Mouse (Mus musculus): ENCODE results near the gene Ilf3. TPM values are rescaled to one million over a fixed set of nuclear protein-coding genes. Genes with fewer than 3 reads are reported as not detected.

The Ilf3 gene
- polyA plus RNA-seq, 2 experiments: 28.2 to 33.5 TPM

DNA sequence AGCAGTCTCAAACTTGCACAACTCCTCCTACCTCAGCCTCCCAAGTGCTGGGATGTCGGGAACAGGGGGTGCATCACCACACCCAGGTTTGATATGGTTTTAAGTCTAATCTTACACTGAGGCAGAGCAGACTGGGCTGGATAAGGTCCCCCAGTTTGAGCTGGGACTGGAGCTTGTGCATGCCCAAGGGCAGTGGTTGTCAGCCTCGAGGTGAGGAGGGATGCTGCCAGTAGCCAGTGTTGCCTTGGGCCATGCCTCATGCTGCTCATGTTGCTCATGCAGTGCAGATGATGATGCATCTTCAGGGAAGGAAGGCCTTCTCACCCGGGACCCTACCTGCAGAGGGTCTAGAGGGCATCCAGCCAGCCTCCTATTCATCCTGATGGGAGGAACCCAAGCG is 37.9 kb downstream of the Ilf3 start:
- no peak overlapping the region for H3K9ac ChIP-seq (replicated peaks)
- H3K4me2 ChIP-seq (ENCODE audit: low read depth): no peak overlapping the region
- H3K36me3 ChIP-seq (replicated peaks; ENCODE audit: control insufficient read depth, insufficient read depth, low read depth): peaks cover 24% of the 10 kb centered on the region
- H3K9me3 ChIP-seq (ENCODE audit: control insufficient read depth, low read length): no peaks in the 10 kb centered on the region
- DNase-seq (ENCODE audit: low read depth in 3 of 3, low spot score in 3 of 3) (no peak), ATAC-seq (ENCODE audit: insufficient read depth) (no peak)
- TF ChIP-seq CTCF (IDR thresholded peaks at IDR 0.05; ENCODE audit: low read depth) (no peak), EP300 (IDR thresholded peaks at IDR 0.05; ENCODE audit: low read depth) (no peak)
- no peaks in the 10 kb centered on the region for H3K27me3 ChIP-seq (ENCODE audit: control insufficient read depth, insufficient read depth, low read length)
- H3K4me1 ChIP-seq (replicated peaks; ENCODE audit: control insufficient read depth in 2 of 2, insufficient read depth in 2 of 2, low read length in 1 of 2): no peaks in the 10 kb centered on the region
- no peak overlapping the region for H3K4me3 ChIP-seq (ENCODE audit: insufficient read depth in 1 of 2, low read depth in 2 of 2, low read length in 2 of 2)
- no peak overlapping the region for H3K27ac ChIP-seq
- 58% methylated on average over 4 of the region's 4 CpGs for WGBS (ENCODE audit: insufficient replicate concordance)

- Histone ChIP-seq H3K4me3 (ENCODE audit: insufficient read depth in 1 of 2, low read depth in 2 of 2, low read length in 2 of 2) (no peak overlapping the region), H3K4me1 (replicated peaks; ENCODE audit: control insufficient read depth in 2 of 2, insufficient read depth in 2 of 2, low read length in 1 of 2) (peaks cover 5 to 8% of the 10 kb centered on the region in 2 experiments), H3K27me3 (ENCODE audit: control insufficient read depth, insufficient read depth, low read length) (no peaks in the 10 kb centered on the region), H3K9ac (replicated peaks) (no peak overlapping the region), H3K27ac (no peak overlapping the region), H3K9me3 (ENCODE audit: control insufficient read depth, low read length) (no peaks in the 10 kb centered on the region), H3K4me2 (ENCODE audit: low read depth) (no peak overlapping the region), H3K36me3 (replicated peaks; ENCODE audit: control insufficient read depth, insufficient read depth, low read depth) (peaks cover 18% of the 10 kb centered on the region)
- ATAC-seq (ENCODE audit: insufficient read depth) (no peak), DNase-seq (ENCODE audit: low read depth in 3 of 3, low spot score in 3 of 3) (no peak)
- WGBS (ENCODE audit: insufficient replicate concordance): 19% methylated on average over 4 of the region's 4 CpGs
- no peak for TF ChIP-seq EP300 (IDR thresholded peaks at IDR 0.05; ENCODE audit: low read depth)
- TF ChIP-seq CTCF (IDR thresholded peaks at IDR 0.05; ENCODE audit: low read depth): no peak
Measured at GRCm38 (mm10) chr9:21407951-21408350, 40.3 kb downstream of the Ilf3 start.

- H3K9ac ChIP-seq (replicated peaks): no peak overlapping the region
- DNase-seq (ENCODE audit: low read depth in 3 of 3, low spot score in 3 of 3) (no peak), ATAC-seq (ENCODE audit: insufficient read depth) (no peak)
- WGBS (ENCODE audit: insufficient replicate concordance): 58% methylated on average over 7 of the region's 7 CpGs
- H3K27ac ChIP-seq: no peak overlapping the region
- peaks cover 5 to 8% of the 10 kb centered on the region in 2 experiments for H3K4me1 ChIP-seq (replicated peaks; ENCODE audit: control insufficient read depth in 2 of 2, insufficient read depth in 2 of 2, low read length in 1 of 2)
- H3K4me3 ChIP-seq (ENCODE audit: insufficient read depth in 1 of 2, low read depth in 2 of 2, low read length in 2 of 2): no peak overlapping the region
- H3K4me2 ChIP-seq (ENCODE audit: low read depth): no peak overlapping the region
- H3K27me3 ChIP-seq (ENCODE audit: control insufficient read depth, insufficient read depth, low read length): no peaks in the 10 kb centered on the region
- peaks cover 18% of the 10 kb centered on the region for H3K36me3 ChIP-seq (replicated peaks; ENCODE audit: control insufficient read depth, insufficient read depth, low read depth)
- TF ChIP-seq EP300 (IDR thresholded peaks at IDR 0.05; ENCODE audit: low read depth): no peak
- no peak for TF ChIP-seq CTCF (IDR thresholded peaks at IDR 0.05; ENCODE audit: low read depth)
- H3K9me3 ChIP-seq (ENCODE audit: control insufficient read depth, low read length): no peaks in the 10 kb centered on the region
Measured at GRCm38 (mm10) chr9:21408624-21409023, 41.0 kb downstream of the Ilf3 start.

- WGBS (ENCODE audit: insufficient replicate concordance): 31% methylated on average over 9 of the region's 9 CpGs
- H3K9ac ChIP-seq (replicated peaks): no peak overlapping the region
- ATAC-seq (ENCODE audit: insufficient read depth): no peak
- DNase-seq (ENCODE audit: low read depth in 3 of 3, low spot score in 3 of 3): peak; percentile 53 to 74 (median 61)
- TF ChIP-seq EP300 (IDR thresholded peaks at IDR 0.05; ENCODE audit: low read depth) (no peak), CTCF (IDR thresholded peaks at IDR 0.05; ENCODE audit: low read depth) (peak; percentile 81)
- no peak overlapping the region for H3K27ac ChIP-seq
- H3K4me3 ChIP-seq (ENCODE audit: insufficient read depth in 1 of 2, low read depth in 2 of 2, low read length in 2 of 2): no peak overlapping the region
- no peaks in the 10 kb centered on the region for H3K9me3 ChIP-seq (ENCODE audit: control insufficient read depth, low read length)
- no peaks in the 10 kb centered on the region for H3K27me3 ChIP-seq (ENCODE audit: control insufficient read depth, insufficient read depth, low read length)
- H3K4me2 ChIP-seq (ENCODE audit: low read depth): no peak overlapping the region
- H3K36me3 ChIP-seq (replicated peaks; ENCODE audit: control insufficient read depth, insufficient read depth, low read depth): peaks cover 9% of the 10 kb centered on the region
- peaks cover 5 to 8% of the 10 kb centered on the region in 2 experiments for H3K4me1 ChIP-seq (replicated peaks; ENCODE audit: control insufficient read depth in 2 of 2, insufficient read depth in 2 of 2, low read length in 1 of 2)
Measured at GRCm38 (mm10) chr9:21409592-21410317, 42.1 kb downstream of the Ilf3 start.

DNA sequence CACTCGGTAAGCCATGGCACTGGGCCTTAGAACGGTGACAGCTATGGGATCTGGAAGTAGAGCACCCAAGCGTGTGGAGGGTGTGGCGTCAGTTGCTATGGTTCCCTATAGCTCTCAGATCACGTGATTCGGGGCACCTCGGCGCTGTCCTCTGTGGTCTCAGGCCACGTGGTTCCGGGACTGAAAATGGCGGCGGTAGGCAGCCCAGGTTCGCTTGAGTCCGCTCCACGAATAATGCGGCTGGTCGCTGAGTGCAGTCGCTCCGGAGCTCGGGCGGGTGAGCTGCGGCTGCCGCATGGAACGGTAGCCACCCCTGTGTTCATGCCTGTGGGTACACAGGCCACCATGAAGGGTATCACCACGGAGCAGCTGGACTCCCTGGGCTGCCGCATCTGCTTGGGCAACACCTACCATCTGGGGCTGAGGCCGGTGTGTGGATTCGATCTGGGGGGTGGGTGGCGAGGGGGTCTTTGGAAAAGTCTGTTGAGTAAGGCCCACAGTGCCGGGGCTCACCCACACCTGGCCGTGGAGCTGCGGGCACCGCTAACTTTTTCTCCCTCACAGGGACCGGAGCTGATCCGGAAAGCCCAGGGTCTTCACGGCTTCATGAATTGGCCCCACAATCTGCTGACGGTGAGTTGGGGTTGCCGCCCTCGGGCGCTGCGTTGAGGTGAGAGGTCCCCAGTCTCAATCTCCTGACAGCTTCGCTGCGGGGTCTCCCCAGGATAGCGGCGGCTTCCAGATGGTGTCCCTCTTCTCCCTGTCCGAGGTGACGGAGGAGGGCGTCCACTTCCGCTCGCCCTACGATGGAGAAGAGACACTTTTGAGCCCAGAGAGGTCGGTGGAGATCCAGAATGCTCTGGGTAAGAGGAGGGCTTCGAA is 44.2 kb downstream of the Ilf3 start, which contains the start of gene Qtrt1:
Gene Qtrt1 (plus strand): TSS at position 169 of the 882 bp plus-strand sequence.
- under 1% methylated on average over 53 of the region's 53 CpGs for WGBS (ENCODE audit: insufficient replicate concordance)
- Histone ChIP-seq H3K9ac (replicated peaks) (peak within 1 kb of the TSS; percentile 85), H3K9me3 (ENCODE audit: control insufficient read depth, low read length) (no peaks in the 10 kb centered on the region), H3K4me2 (ENCODE audit: low read depth) (peak within 1 kb of the TSS; percentile 96), H3K4me3 (ENCODE audit: insufficient read depth in 1 of 2, low read depth in 2 of 2, low read length in 2 of 2) (peak within 1 kb of the TSS; percentile 77 to 82), H3K36me3 (replicated peaks; ENCODE audit: control insufficient read depth, insufficient read depth, low read depth) (no peaks in the 10 kb centered on the region; the same call in 1 of the 2 replicates), H3K4me1 (replicated peaks; ENCODE audit: control insufficient read depth in 2 of 2, insufficient read depth in 2 of 2, low read length in 1 of 2) (peaks cover 5 to 8% of the 10 kb centered on the region in 2 experiments), H3K27ac (peak within 1 kb of the TSS; percentile 40; the same call in 1 of the 2 replicates), H3K27me3 (ENCODE audit: control insufficient read depth, insufficient read depth, low read length) (no peaks in the 10 kb centered on the region)
- ATAC-seq (ENCODE audit: insufficient read depth): peak; percentile 92
- peak; percentile 86 to 92 (median 88) for DNase-seq (ENCODE audit: low read depth in 3 of 3, low spot score in 3 of 3)
- TF ChIP-seq CTCF (IDR thresholded peaks at IDR 0.05; ENCODE audit: low read depth) (no peak), EP300 (IDR thresholded peaks at IDR 0.05; ENCODE audit: low read depth) (no peak)

Measured in liver, embryonic 14.5 days (tissue).